Mouse (Mus musculus) macrophage (primary cell): ENCODE measurements around the gene Bco1. TPM values are rescaled to one million over a fixed set of nuclear protein-coding genes. Genes with fewer than 3 reads are reported as not detected.

Experiments
- H3K27ac ChIP-seq: fragments of 350-480 bp; formaldehyde crosslinking; 2 replicates; pipeline ENCODE4 v1.9.0; 2021
- H3K36me3 ChIP-seq: fragments of 350-480 bp; formaldehyde crosslinking; 2 replicates; pipeline ENCODE4 v1.9.0; 2021; ENCODE audit errors: inconsistent target
- H3K4me3 ChIP-seq: fragments of 350-480 bp; formaldehyde crosslinking; 2 replicates; pipeline ENCODE4 v1.9.0; 2021; ENCODE audit errors: inconsistent target
- H3K79me2 ChIP-seq: fragments of 350-480 bp; formaldehyde crosslinking; 2 replicates; pipeline ENCODE4 v1.9.0; 2021; ENCODE audit errors: inconsistent target
- WGBS: methylation state at CpG from one replicate; pipeline ENCODE4 v1.1.7; 2026; ENCODE audit warnings: inconsistent platforms; ENCODE audit not compliant: missing documents; 5-methylcytosine and 5-hydroxymethylcytosine counted together
- polyA plus RNA-seq: library from polyadenylated mRNA; stranded (reverse); fragments of 250-400 nt; gene quantifications from 3 replicates; pipeline ENCODE4 v1.2.4, GENCODE M21; 2018; ENCODE audit warnings: inconsistent platforms

Bco1 gene
- polyA plus RNA-seq, 1 experiment from 2014 or later = not detected

DNA sequence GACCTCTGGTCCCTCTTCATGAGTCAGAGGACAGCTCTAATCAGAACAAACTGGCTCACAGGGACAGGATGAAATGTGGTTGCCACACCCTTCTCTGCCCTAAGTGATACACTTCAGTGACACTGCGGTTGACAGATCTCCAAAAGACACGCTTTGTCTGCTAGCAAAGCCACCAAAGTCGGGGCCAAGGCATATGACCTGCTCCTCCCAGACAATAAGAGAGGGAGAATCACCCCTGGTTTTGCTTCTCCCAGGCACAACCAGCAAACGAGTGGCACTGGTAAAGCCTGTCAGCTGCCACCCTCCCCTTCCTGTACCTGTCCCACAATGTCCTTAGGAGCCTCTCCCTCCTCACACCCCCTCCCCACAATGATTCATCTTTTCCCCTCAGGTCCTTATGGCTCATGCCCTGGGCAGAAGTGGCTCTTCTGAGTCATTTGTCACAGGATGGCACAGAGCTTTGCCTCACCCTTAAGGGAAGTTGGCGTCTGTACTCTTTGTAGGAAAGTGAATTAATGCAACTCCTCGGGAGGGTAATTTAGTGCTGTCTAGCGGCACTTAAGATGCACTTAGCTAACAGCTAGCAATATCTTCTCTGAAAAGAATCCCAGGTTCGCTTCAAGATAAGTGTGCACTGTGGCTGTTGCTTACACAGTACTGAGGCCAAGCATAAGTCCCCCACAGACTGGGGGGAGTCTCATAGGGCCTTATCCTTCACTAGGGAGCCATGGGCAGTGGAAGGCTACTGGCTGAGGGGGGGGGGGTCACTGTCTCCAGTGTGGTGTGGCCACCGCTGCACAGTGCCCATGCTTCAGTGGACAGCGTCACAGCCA, 21.1 kb upstream of the Bco1 start:
- Histone ChIP-seq H3K79me2 (no peaks in the 10 kb centered on the region), H3K27ac (peak overlapping the region; percentile 97), H3K36me3 (no peaks in the 10 kb centered on the region), H3K4me3 (no peak overlapping the region)
- 28% methylated on average over 10 of the region's 10 CpGs for WGBS

GRCm38 (mm10) chr8:117078367-117078926, 17.2 kb upstream of the Bco1 start:
- no peak overlapping the region for H3K4me3 ChIP-seq
- H3K27ac ChIP-seq = peak overlapping the region; percentile 46
- H3K79me2 ChIP-seq = no peaks in the 10 kb centered on the region
- 80% methylated on average over 7 of the region's 7 CpGs for WGBS
- H3K36me3 ChIP-seq = no peaks in the 10 kb centered on the region

DNA sequence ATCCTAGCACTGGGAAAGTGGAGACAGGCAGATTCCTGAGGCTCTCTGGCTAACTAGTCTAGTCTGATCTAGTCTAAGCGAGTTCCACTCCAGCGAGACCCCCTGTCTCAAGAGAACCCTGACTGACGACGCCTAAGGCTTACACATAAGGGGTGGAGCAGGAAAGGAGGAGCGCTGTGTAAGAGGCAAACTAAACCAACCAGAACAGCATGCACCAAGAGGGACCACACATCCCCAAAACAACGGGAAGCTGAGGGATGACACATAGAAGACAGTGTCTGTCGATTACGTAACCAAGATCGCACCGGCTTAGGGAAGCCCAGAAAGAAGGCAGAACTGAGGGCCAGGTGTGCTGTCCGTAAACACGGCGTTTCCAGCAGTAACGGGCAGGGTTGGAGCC, 16.0 kb upstream of the Bco1 start:
- H3K27ac ChIP-seq = peak overlapping the region; percentile 46
- no peak overlapping the region for H3K4me3 ChIP-seq
- H3K36me3 ChIP-seq = no peaks in the 10 kb centered on the region
- H3K79me2 ChIP-seq = no peaks in the 10 kb centered on the region
- 24% methylated on average over 14 of the region's 14 CpGs for WGBS

DNA sequence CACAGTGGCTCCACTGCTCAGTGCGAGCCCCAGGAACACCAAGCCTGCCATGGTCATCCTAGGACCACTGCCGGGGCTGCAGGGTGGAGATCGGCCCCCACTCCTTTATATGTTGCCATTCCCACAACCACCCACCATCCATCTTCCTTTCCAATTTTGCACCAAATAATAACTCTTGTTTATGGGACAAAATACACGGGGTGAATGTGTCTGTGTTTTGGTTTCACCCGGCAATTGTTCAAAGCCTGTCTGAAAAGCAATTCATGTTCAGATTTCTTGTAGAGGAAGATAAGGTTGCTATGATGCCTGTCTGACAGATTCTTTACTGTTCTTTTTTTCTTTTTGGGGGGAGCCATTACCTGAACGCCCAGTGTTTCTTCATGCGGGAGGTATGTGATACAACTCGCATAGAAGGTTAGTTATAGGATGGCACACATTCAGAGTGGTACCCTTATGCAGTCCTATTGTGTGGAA, 13.2 kb upstream of the Bco1 start, which contains the start of gene Pkd1l2:
TSS of gene Pkd1l2 (minus strand) at position 51 of the 474 bp plus-strand sequence.
- 76% methylated on average over 8 of the region's 8 CpGs for WGBS
- Histone ChIP-seq H3K36me3 (no peaks in the 10 kb centered on the region), H3K79me2 (no peaks in the 10 kb centered on the region), H3K27ac (no peak within 1 kb of the TSS), H3K4me3 (no peak within 1 kb of the TSS)

- H3K4me3 ChIP-seq = no peak overlapping the region
- no peaks in the 10 kb centered on the region for H3K79me2 ChIP-seq
- WGBS = 36% methylated on average over 9 of the region's 9 CpGs
- H3K27ac ChIP-seq = no peak overlapping the region
- no peaks in the 10 kb centered on the region for H3K36me3 ChIP-seq
Observed at GRCm38 (mm10) chr8:117082947-117083559, 12.6 kb upstream of the Bco1 start.

DNA sequence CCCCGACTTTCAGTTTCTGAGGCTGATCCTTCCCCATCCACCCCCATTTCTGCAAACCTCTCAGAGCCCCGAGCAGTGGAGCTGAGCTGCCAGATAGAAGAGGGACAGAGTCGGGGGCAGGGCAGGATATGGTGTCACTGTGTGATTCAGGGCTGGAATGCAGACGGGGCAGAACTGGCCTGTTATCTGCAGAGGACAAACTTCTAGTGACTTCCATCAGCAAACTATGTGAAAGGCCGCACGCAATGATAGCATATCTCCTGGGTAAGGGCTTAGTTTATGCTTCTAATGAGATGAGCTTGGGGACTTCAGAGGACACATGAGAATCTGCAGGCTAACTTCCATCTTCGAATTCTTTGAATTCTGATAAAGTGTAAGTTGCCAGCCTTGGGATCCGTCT, 10.1 kb upstream of the Bco1 start:
- Histone ChIP-seq H3K36me3 (no peaks in the 10 kb centered on the region), H3K4me3 (no peak overlapping the region), H3K27ac (peak overlapping the region; percentile 43), H3K79me2 (no peaks in the 10 kb centered on the region)
- WGBS = 54% methylated on average over 8 of the region's 8 CpGs

DNA sequence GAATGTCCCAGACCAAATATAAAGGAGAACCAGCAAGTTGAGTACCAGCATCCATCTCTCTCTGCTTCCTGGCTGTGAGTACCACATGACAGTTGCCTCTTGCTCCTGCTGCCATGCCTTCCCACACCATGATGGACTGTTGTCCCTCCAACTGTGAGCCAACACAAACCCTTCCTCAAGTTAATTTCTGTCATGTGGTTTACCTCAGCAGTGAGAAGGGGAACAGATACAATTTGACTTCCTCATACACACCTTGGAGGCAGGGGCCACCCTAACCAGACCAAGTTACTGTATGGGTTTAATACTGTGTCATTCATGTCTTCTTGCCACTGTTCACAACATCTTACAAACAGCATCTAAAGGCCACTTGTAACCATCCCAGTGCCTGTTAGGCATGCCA, 8.6 kb upstream of the Bco1 start:
- H3K36me3 ChIP-seq = no peaks in the 10 kb centered on the region
- no peaks in the 10 kb centered on the region for H3K79me2 ChIP-seq
- no peak overlapping the region for H3K4me3 ChIP-seq
- H3K27ac ChIP-seq = no peak overlapping the region

- H3K4me3 ChIP-seq = no peak overlapping the region
- no peaks in the 10 kb centered on the region for H3K36me3 ChIP-seq
- no peak overlapping the region for H3K27ac ChIP-seq
- no peaks in the 10 kb centered on the region for H3K79me2 ChIP-seq
- WGBS = 97% methylated on average over 4 of the region's 4 CpGs
Observed at GRCm38 (mm10) chr8:117089802-117090201, 5.9 kb upstream of the Bco1 start.

DNA sequence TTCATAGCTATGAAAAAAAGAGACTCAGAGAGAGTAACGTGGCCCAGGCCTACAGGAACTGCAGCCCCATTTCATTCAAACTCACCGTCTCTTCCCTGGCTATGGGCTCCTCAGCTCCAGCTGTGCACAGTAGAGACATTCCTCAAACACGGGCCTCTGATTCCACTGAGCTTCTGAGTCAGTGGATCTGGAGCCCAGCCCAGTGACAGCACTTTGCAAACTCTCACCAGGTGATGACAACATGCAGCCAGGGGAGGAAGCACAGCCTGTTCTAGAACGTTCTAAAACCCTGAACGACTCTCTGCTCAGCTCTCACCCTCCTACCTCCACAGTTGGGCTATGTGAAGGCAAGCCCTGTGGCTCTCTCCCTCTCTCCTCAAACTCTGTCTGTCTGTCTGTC, 1.6 kb upstream of the Bco1 start:
- Histone ChIP-seq H3K79me2 (no peaks in the 10 kb centered on the region), H3K36me3 (no peaks in the 10 kb centered on the region), H3K4me3 (no peak overlapping the region), H3K27ac (no peak overlapping the region)
- 76% methylated on average over 5 of the region's 5 CpGs for WGBS

GRCm38 (mm10) chr8:117097051-117097563, 1.5 kb downstream of the Bco1 start:
- Histone ChIP-seq H3K4me3 (no peak overlapping the region), H3K27ac (no peak overlapping the region), H3K79me2 (no peaks in the 10 kb centered on the region), H3K36me3 (no peaks in the 10 kb centered on the region)
- WGBS = 83% methylated on average over 9 of the region's 10 CpGs

GRCm38 (mm10) chr8:117097564-117098191, 2.0 kb downstream of the Bco1 start:
- no peak overlapping the region for H3K4me3 ChIP-seq
- H3K36me3 ChIP-seq = no peaks in the 10 kb centered on the region
- no peaks in the 10 kb centered on the region for H3K79me2 ChIP-seq
- H3K27ac ChIP-seq = no peak overlapping the region
- 68% methylated on average over 11 of the region's 11 CpGs for WGBS

DNA sequence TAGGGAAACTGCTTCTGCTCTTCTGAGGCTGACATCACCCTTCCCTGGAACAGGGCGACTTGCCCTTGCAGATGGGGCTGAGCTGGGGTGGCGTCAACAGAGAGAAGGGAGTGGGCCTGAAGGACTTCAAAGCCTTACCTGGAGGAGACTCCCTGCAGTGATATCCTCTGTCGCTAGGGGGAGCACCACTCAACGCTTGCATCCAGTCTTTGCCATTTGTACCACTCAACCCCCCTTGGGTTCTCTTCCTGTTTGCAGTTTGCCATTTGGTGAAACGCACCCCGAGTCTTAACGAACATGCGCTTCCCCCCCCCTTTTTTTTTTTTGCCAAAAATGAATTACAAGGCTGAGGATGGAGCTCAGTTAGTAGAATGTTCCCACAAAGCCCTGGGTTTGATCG, 11.9 kb downstream of the Bco1 start:
- 18% methylated on average over 9 of the region's 9 CpGs for WGBS
- no peaks in the 10 kb centered on the region for H3K79me2 ChIP-seq
- no peaks in the 10 kb centered on the region for H3K36me3 ChIP-seq
- no peak overlapping the region for H3K4me3 ChIP-seq
- no peak overlapping the region for H3K27ac ChIP-seq

DNA sequence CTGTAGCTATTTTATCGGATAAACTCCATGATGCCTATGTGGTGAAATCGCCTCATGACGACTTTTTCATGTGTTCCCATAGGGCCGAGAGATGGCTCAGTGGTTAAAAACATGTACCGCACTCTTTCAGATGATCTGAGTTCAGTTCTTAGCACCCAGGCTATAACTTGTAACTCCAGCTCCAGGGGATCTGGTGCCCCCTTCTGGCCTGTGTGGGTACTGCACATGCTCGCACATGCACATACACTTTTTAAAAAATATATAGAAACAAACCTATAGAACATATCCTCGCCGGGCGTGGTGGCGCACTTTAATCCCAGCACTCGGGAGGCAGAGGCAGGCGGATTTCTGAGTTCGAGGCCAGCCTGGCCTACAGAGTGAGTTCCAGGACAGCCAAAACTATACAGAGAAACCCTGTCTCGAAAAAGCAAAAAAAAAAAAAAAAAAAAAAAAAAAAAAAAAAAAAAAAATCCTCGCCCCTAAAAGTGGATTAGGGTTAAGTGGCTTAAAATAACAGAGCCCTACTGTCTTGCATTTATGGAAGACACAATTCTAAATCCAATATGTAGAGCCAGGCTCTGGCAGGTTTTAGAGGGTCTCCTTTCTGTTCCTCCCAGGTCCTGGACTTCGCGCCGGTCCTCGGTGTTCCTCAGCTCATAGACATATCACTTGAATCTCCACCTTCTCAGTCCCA, 13.5 kb downstream of the Bco1 start:
- no peak overlapping the region for H3K27ac ChIP-seq
- H3K36me3 ChIP-seq = no peaks in the 10 kb centered on the region
- H3K79me2 ChIP-seq = no peaks in the 10 kb centered on the region
- no peak overlapping the region for H3K4me3 ChIP-seq
- 95% methylated on average over 16 of the region's 19 CpGs for WGBS

DNA sequence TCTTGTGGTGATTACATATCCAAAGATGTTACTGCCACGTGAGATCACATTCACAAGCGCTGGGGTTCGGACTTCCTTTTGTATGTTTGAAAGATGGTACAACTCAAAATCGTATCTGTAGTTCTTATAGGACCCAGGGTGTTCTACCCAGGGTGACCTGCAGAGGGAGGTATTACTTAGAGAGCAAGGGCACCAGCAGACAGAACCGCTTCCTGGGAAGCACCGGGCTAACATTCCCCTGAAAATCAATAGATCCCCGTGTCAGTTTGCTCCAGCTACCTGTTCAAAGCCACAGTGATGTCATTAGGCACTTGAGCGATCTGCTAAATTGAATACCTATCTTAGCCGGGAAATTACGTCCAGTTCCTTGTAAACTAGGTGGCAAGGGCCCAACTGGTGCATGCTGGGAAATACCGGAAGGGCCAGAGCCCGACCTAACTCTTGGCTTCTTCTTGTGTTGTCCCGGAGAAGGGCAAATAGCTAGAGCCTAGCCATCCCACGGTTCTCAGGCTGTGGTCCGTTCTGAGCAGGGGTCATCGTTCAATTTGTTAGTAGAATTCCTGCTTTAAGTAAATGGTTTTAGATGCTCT, 14.2 kb downstream of the Bco1 start:
- H3K4me3 ChIP-seq = no peak overlapping the region
- H3K79me2 ChIP-seq = no peaks in the 10 kb centered on the region
- 62% methylated on average over 16 of the region's 16 CpGs for WGBS
- no peak overlapping the region for H3K27ac ChIP-seq
- H3K36me3 ChIP-seq = no peaks in the 10 kb centered on the region
